Mouse (Mus musculus) CH12.LX (cell line): Measurements from ENCODE around the gene Ttbk1.

ENCODE experiments used
- CTCF ChIP-seq, 2 experiments: IDR thresholded peaks in 1 of 2; conservative IDR thresholded peaks in 1 of 2; 2 replicates each; pipeline ENCODE4 v1.5.1; 2011 to 2012; ENCODE audit warnings: low read depth in 2 of 2, low read length in 2 of 2, improper control_type of control experiment in 1 of 2, inconsistent platforms in 1 of 2, mild to moderate bottlenecking in 1 of 2, moderate library complexity in 1 of 2
- JUND ChIP-seq: conservative IDR thresholded peaks from 2 replicates; pipeline ENCODE4 v1.6.1; 2011; ENCODE audit warnings: low read depth, low read length, improper control_type of control experiment
- KAT2A ChIP-seq: IDR thresholded peaks from 2 replicates; pipeline ENCODE4 v1.6.1; 2012; ENCODE audit warnings: low read length, improper control_type of control experiment, inconsistent platforms; ENCODE audit not compliant: insufficient replicate concordance

DNA sequence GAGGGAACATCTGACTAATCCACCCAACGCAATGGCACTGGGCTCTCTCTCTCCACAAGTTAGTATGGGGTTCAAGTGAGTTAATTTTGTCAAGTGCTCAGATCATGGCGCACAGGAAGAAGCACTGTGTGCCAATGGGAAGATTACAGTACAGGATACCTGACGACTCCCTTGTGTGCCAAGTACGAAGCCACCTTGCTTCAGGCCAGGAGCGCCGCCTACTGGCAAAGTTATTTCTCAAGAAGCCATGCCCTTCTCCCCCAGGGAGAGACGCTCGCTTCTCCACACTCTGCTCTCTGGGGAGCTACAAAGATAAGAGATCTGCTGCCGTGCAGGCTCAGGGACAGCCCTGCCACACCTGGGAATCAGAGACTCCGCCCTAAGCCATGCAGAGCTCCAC, 29.7 kb downstream of the Ttbk1 start:
- TF ChIP-seq CTCF (conservative IDR thresholded peaks at IDR 0.05 in 1 of 2, IDR thresholded peaks at IDR 0.05 in 1 of 2; ENCODE audit: low read depth in 2 of 2, low read length in 2 of 2): peak; percentile 35 to 90; a peak in 3 of 4 replicates
- TF ChIP-seq JUND: no peak
- TF ChIP-seq KAT2A: no peak
